Mouse (Mus musculus) subcutaneous adipose tissue, adult 2 months (tissue): ENCODE measurements around the gene Cdadc1. TPM values are rescaled to one million over a fixed set of nuclear protein-coding genes. Genes with fewer than 3 reads are reported as not detected.

ENCODE experiments used
- polyA plus RNA-seq: library from polyadenylated mRNA; depleted of rRNA; stranded (reverse); fragments of >200 nt; gene quantifications from 2 replicates; pipeline ENCODE4 v1.2.3, GENCODE M21; 2012; ENCODE audit warnings: low replicate concordance; rRNA removed

The Cdadc1 gene
- 8.3 and 9.1 TPM in 2 replicates for polyA plus RNA-seq

GRCm38 (mm10) chr14:59597398-59598259 lies at the start of gene Cdadc1:
Gene Cdadc1 (minus strand): TSS chr14:59597959.

GRCm38 (mm10) chr14:59625158-59625805 lies 27.5 kb upstream of the Cdadc1 start, which contains the start of gene Shisa2:
Gene Shisa2 (plus strand): TSS chr14:59625308.

Other genes starting within 250 kb of the Cdadc1 start
- gene Phf11d, start 232.5 kb downstream of the Cdadc1 start, polyA plus RNA-seq: 18.3 and 19.7 TPM in 2 replicates
- gene Phf11c, start 202.6 kb downstream of the Cdadc1 start, polyA plus RNA-seq: 0.59 and 0.72 TPM in 2 replicates
- 3.5 and 6.6 TPM in 2 replicates for gene Setdb2, start 157.1 kb downstream of the Cdadc1 start, polyA plus RNA-seq
- 12.6 and 22.0 TPM in 2 replicates for gene Cab39l, start 157.0 kb downstream of the Cdadc1 start, polyA plus RNA-seq
- 0.82 and 6.2 TPM in 2 replicates for gene Shisa2, start 27.3 kb upstream of the Cdadc1 start, polyA plus RNA-seq